Mouse (Mus musculus) C2C12 (cell line): ENCODE results near the gene Tectb. TPM values are rescaled to one million over a fixed set of nuclear protein-coding genes. Genes with fewer than 3 reads are reported as not detected.

Source experiments
- H3K27me3 ChIP-seq: one replicate; pipeline ENCODE4 v1.6.1; 2011; ENCODE audit not compliant: control insufficient read depth, insufficient read depth, insufficient read length
- H3K36me3 ChIP-seq: one replicate; pipeline ENCODE4 v1.6.1; 2011; ENCODE audit not compliant: control insufficient read depth, insufficient read depth
- H3K4me3 ChIP-seq: one replicate; pipeline ENCODE4 v1.5.1; 2011; ENCODE audit warnings: mild to moderate bottlenecking, control low read depth; ENCODE audit not compliant: poor library complexity, insufficient read depth, severe bottlenecking
- H3K79me2 ChIP-seq: one replicate; pipeline ENCODE4 v1.6.1; 2011; ENCODE audit not compliant: control insufficient read depth, insufficient read depth
- H3K79me3 ChIP-seq: one replicate; pipeline ENCODE4 v1.6.1; 2011; ENCODE audit warnings: low read depth, control low read depth
- H3ac ChIP-seq: one replicate; pipeline ENCODE3; 2011; ENCODE audit warnings: low read depth; ENCODE audit not compliant: control insufficient read depth, insufficient read length
- CEBPB ChIP-seq: IDR thresholded peaks from one replicate; pipeline ENCODE4 v1.6.1; 2011; ENCODE audit warnings: low read depth, mild to moderate bottlenecking, control low read depth, moderate library complexity
- CTCF ChIP-seq: IDR thresholded peaks from one replicate; pipeline ENCODE4 v1.5.1; 2011; ENCODE audit not compliant: control insufficient read depth, insufficient read depth, insufficient read length
- FOSL1 ChIP-seq: IDR thresholded peaks from one replicate; pipeline ENCODE4 v1.8.0; 2011; ENCODE audit warnings: mild to moderate bottlenecking, low read length; ENCODE audit not compliant: poor library complexity, insufficient read depth, severe bottlenecking
- MAX ChIP-seq: IDR thresholded peaks from one replicate; pipeline ENCODE4 v1.6.1; 2011; ENCODE audit warnings: mild to moderate bottlenecking, control low read depth
- MYOD1 ChIP-seq: IDR thresholded peaks from one replicate; pipeline ENCODE4 v1.6.1; 2011; ENCODE audit warnings: low read depth; ENCODE audit not compliant: control insufficient read depth, insufficient read length
- MYOG ChIP-seq: IDR thresholded peaks from one replicate; pipeline ENCODE4 v1.6.1; 2011; ENCODE audit not compliant: control insufficient read depth, insufficient read length; ENCODE audit errors: extremely low read depth
- USF1 ChIP-seq: IDR thresholded peaks from one replicate; pipeline ENCODE4 v1.6.1; 2011; ENCODE audit warnings: low read depth, mild to moderate bottlenecking, control low read depth, moderate library complexity
- polyA plus RNA-seq: library from polyadenylated mRNA; unstranded; fragments of >200 nt; fragmentation: generic; extraction: Trizol; gene quantifications from one replicate; pipeline ENCODE4 v1.2.1, GENCODE M21; 2012; ENCODE audit warnings: missing spikeins

The Tectb gene
- polyA plus RNA-seq, 1 experiment = not detected

DNA sequence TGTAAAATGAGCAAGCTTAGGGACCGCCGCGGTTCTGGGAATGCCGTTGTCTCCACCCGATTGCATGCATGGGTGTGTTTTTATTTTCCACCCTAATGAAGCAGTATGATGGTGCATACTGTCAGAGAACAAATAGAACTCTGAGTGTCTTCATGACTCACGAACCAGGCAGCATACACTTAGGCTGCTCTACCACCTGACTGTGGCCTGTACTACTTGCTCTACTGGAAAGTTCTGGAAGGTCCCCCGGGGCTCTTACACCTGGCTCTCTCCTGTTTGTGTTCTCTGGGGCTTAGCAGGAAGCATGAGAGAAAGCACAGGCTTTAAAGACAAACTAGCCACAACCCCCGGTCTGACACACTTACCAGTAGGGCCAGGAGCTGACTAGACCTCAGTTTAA is 38.8 kb downstream of the Tectb start:
- no peak overlapping the region for H3ac ChIP-seq
- no peaks in the 10 kb centered on the region for H3K79me2 ChIP-seq
- H3K27me3 ChIP-seq = peaks cover 4% of the 10 kb centered on the region
- H3K36me3 ChIP-seq = no peaks in the 10 kb centered on the region
- no peak overlapping the region for H3K4me3 ChIP-seq
- TF ChIP-seq FOSL1 (no peak), MYOD1 (no peak), USF1 (no peak), CEBPB (no peak), MYOG (no peak), CTCF (no peak), MAX (no peak)
- no peaks in the 10 kb centered on the region for H3K79me3 ChIP-seq

GRCm38 (mm10) chr19:55221208-55221607 is 40.7 kb downstream of the Tectb start:
- Histone ChIP-seq H3K27me3 (no peaks in the 10 kb centered on the region), H3ac (no peak overlapping the region), H3K4me3 (no peak overlapping the region), H3K79me2 (no peaks in the 10 kb centered on the region), H3K36me3 (no peaks in the 10 kb centered on the region), H3K79me3 (no peaks in the 10 kb centered on the region)
- TF ChIP-seq CTCF (no peak), USF1 (no peak), CEBPB (no peak), MYOG (no peak), MYOD1 (no peak)

- no peak for TF ChIP-seq CEBPB
- TF ChIP-seq MYOG = no peak
- TF ChIP-seq MAX = no peak
- TF ChIP-seq FOSL1 = no peak
- TF ChIP-seq MYOD1 = no peak
- TF ChIP-seq USF1 = no peak
- TF ChIP-seq CTCF = no peak
- H3K36me3 ChIP-seq = no peaks in the 10 kb centered on the region
- no peaks in the 10 kb centered on the region for H3K79me2 ChIP-seq
- no peak overlapping the region for H3K4me3 ChIP-seq
- no peaks in the 10 kb centered on the region for H3K79me3 ChIP-seq
- H3ac ChIP-seq = no peak overlapping the region
- H3K27me3 ChIP-seq = no peaks in the 10 kb centered on the region
These were observed 41.7 kb downstream of the Tectb start for GRCm38 (mm10) chr19:55222268-55222667.

GRCm38 (mm10) chr19:55226621-55227020 is 46.1 kb downstream of the Tectb start:
- TF ChIP-seq MYOD1 (no peak), MYOG (no peak), CTCF (no peak), MAX (no peak), FOSL1 (no peak), CEBPB (no peak), USF1 (no peak)
- no peaks in the 10 kb centered on the region for H3K36me3 ChIP-seq

GRCm38 (mm10) chr19:55227135-55227534 is 46.6 kb downstream of the Tectb start:
- TF ChIP-seq MAX = no peak
- no peak for TF ChIP-seq MYOD1
- TF ChIP-seq USF1 = no peak
- no peak for TF ChIP-seq FOSL1
- no peak for TF ChIP-seq CTCF
- TF ChIP-seq MYOG = no peak
- TF ChIP-seq CEBPB = no peak
- no peaks in the 10 kb centered on the region for H3K27me3 ChIP-seq
- H3K36me3 ChIP-seq = no peaks in the 10 kb centered on the region

More at GRCm38 (mm10) chr19:55226621-55227020, 46.1 kb downstream of the Tectb start:
- Histone ChIP-seq H3ac (no peak overlapping the region), H3K79me3 (no peaks in the 10 kb centered on the region), H3K27me3 (no peaks in the 10 kb centered on the region), H3K4me3 (no peak overlapping the region), H3K79me2 (no peaks in the 10 kb centered on the region)

DNA sequence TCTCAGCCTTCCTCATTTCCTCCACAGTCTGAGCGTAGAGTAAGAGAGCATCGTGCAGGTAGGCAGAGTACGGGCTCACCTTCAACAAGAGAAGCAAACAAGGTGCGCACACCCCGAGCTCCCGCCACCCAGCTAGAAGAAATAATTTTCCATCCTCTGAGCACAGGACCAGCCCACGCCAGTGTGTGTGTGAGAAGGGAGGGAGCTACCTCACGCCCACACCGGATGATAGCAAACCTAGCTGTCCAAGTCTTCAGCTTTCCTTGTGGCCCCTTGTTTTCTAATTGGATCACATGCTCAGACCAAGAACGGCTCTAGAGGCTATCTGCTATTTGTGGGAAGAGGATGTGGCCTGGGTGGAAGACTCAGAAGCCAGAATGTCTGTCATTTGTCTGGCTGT is 50.5 kb downstream of the Tectb start:
- Histone ChIP-seq H3K27me3 (no peaks in the 10 kb centered on the region), H3K36me3 (no peaks in the 10 kb centered on the region), H3K79me2 (no peaks in the 10 kb centered on the region), H3K79me3 (no peaks in the 10 kb centered on the region), H3K4me3 (no peak overlapping the region), H3ac (no peak overlapping the region)
- TF ChIP-seq MAX (no peak), MYOD1 (no peak), CEBPB (no peak), MYOG (no peak), USF1 (no peak), FOSL1 (no peak), CTCF (no peak)

More at GRCm38 (mm10) chr19:55227135-55227534, 46.6 kb downstream of the Tectb start:
- Histone ChIP-seq H3K4me3 (no peak overlapping the region), H3K79me3 (no peaks in the 10 kb centered on the region), H3K79me2 (no peaks in the 10 kb centered on the region), H3ac (no peak overlapping the region)
